Mouse (Mus musculus): ENCODE results near the gene Gpc6.
A peak's percentile ranks its signal among the peaks of the same experiment; 100 is the strongest.

The Gpc6 gene

GRCm38 (mm10) chr14:116924876-116925601, at the start of gene Gpc6:
Gene Gpc6, plus strand, starts transcription at chr14:116925315.
- peak; percentile 39 to 53 for DNase-seq

GRCm38 (mm10) chr14:116882480-116883044, 42.6 kb upstream of the Gpc6 start:
- DNase-seq, result no peak

- no peak for DNase-seq
Measured at GRCm38 (mm10) chr14:116894316-116894715, 30.8 kb upstream of the Gpc6 start.

- DNase-seq, result no peak
Measured at GRCm38 (mm10) chr14:116897971-116898370, 27.1 kb upstream of the Gpc6 start.

- no peak for DNase-seq
Measured at GRCm38 (mm10) chr14:116911768-116912167, 13.3 kb upstream of the Gpc6 start.

GRCm38 (mm10) chr14:116916874-116917273, 8.2 kb upstream of the Gpc6 start:
- DNase-seq, result no peak

GRCm38 (mm10) chr14:116924266-116924665, 849 bp upstream of the Gpc6 start:
- no peak for DNase-seq

GRCm38 (mm10) chr14:116925691-116926403, 732 bp downstream of the Gpc6 start:
- peak in 1 of 2 experiments; percentile 11 for DNase-seq

GRCm38 (mm10) chr14:116926404-116927171, 1.5 kb downstream of the Gpc6 start:
- DNase-seq, result peak in 1 of 2 experiments; percentile 19

- DNase-seq, result peak in 1 of 2 experiments; percentile 3
Measured at GRCm38 (mm10) chr14:116927341-116928315, 2.5 kb downstream of the Gpc6 start.

GRCm38 (mm10) chr14:116928395-116928794, 3.3 kb downstream of the Gpc6 start:
- no peak for DNase-seq

- DNase-seq, result no peak
Measured at GRCm38 (mm10) chr14:116928796-116929529, 3.8 kb downstream of the Gpc6 start.

- DNase-seq, result no peak
Measured at GRCm38 (mm10) chr14:116933825-116934224, 8.7 kb downstream of the Gpc6 start.

- DNase-seq, result no peak
Measured at GRCm38 (mm10) chr14:116937910-116938560, 12.9 kb downstream of the Gpc6 start.

GRCm38 (mm10) chr14:116938735-116939134, 13.6 kb downstream of the Gpc6 start:
- no peak for DNase-seq

- no peak for DNase-seq
Measured at GRCm38 (mm10) chr14:116939561-116939960, 14.4 kb downstream of the Gpc6 start.

GRCm38 (mm10) chr14:116941772-116942171, 16.7 kb downstream of the Gpc6 start:
- no peak for DNase-seq

GRCm38 (mm10) chr14:116943751-116944150, 18.6 kb downstream of the Gpc6 start:
- DNase-seq, result no peak

- no peak for DNase-seq
Measured at GRCm38 (mm10) chr14:116945975-116946374, 20.9 kb downstream of the Gpc6 start.

GRCm38 (mm10) chr14:116947461-116947860, 22.3 kb downstream of the Gpc6 start:
- no peak for DNase-seq
